Mouse (Mus musculus) hindbrain, embryonic 11.5 days (tissue): ENCODE measurements around the gene Vmn1r193. TPM values are rescaled to one million over a fixed set of nuclear protein-coding genes. Genes with fewer than 3 reads are reported as not detected.
"Not testable (repeated sequence)": the region's sequence is repeated elsewhere in the genome, so short reads cannot be mapped to it uniquely, and the experiment has no call there.

Source experiments
- ATAC-seq: fragments of 200-750 bp; cut with Nextera tagmentation; 2 replicates; pipeline ENCODE4 v1.8.0; 2017; ENCODE audit warnings: mild to moderate bottlenecking, moderate TSS enrichment, moderate library complexity; ENCODE audit not compliant: low FRiP score
- DNase-seq: peaks from one replicate; pipeline ENCODE4 v3.0.0-alpha.2; 2015; ENCODE audit warnings: low spot score
- H3K27ac ChIP-seq: fragments of 300-500 bp; sonication (generic); 2 replicates; pipeline ENCODE4 v1.5.1; 2014; ENCODE audit warnings: mild to moderate bottlenecking, low read depth, low read length
- H3K27me3 ChIP-seq: fragments of 300-500 bp; sonication (generic); 2 replicates; pipeline ENCODE4 v1.6.1; 2014; ENCODE audit warnings: mild to moderate bottlenecking, low read length, moderate library complexity, mixed read lengths; ENCODE audit not compliant: control insufficient read depth, insufficient read depth
- H3K36me3 ChIP-seq: fragments of 300-500 bp; sonication (generic); 2 replicates; pipeline ENCODE4 v1.6.1; 2014; ENCODE audit warnings: mild to moderate bottlenecking, low read length, moderate library complexity, mixed read lengths; ENCODE audit not compliant: control insufficient read depth, insufficient read depth
- H3K4me1 ChIP-seq: fragments of 300-500 bp; sonication (generic); replicated peaks from 2 replicates; pipeline ENCODE4 v1.6.1; 2014; ENCODE audit warnings: low read length, mixed read lengths; ENCODE audit not compliant: control insufficient read depth, insufficient read depth
- H3K4me2 ChIP-seq: fragments of 300-500 bp; sonication (generic); replicated peaks from 2 replicates; pipeline ENCODE4 v1.6.1; 2014; ENCODE audit warnings: mild to moderate bottlenecking, low read depth, low read length
- H3K4me3 ChIP-seq: fragments of 300-500 bp; sonication (generic); 2 replicates; pipeline ENCODE4 v1.5.1; 2014; ENCODE audit warnings: low read depth, low read length
- H3K9ac ChIP-seq: fragments of 300-500 bp; sonication (generic); 2 replicates; pipeline ENCODE4 v1.6.1; 2014; ENCODE audit warnings: low read depth, low read length
- H3K9me3 ChIP-seq: fragments of 300-500 bp; sonication (generic); 2 replicates; pipeline ENCODE4 v1.6.1; 2016; ENCODE audit warnings: low read length; ENCODE audit not compliant: control insufficient read depth
- WGBS: fragments of 180-500 bp; shearing (Covaris S2); extraction: QIAGEN DNeasy Blood & Tissue Kit; methylation state at CpG from one replicate; pipeline ENCODE4 v1.1.7; 2014; 5-methylcytosine and 5-hydroxymethylcytosine counted together
- polyA plus RNA-seq: library from polyadenylated mRNA; unstranded; fragments of >200 nt; fragmentation: Nextera tagmentation; extraction: Ambion mirVana; gene quantifications from 2 replicates; pipeline ENCODE4 v1.2.1, GENCODE M21; 2014

The Vmn1r193 gene
- polyA plus RNA-seq, result not detected in 2 replicates

- H3K9me3 ChIP-seq, H3K27me3 ChIP-seq, H3K36me3 ChIP-seq, ATAC-seq, H3K4me2 ChIP-seq, H3K27ac ChIP-seq, H3K4me1 ChIP-seq, H3K4me3 ChIP-seq, DNase-seq, H3K9ac ChIP-seq: not testable (repeated sequence)
- WGBS, result 79% methylated on average over 1 of the region's 1 CpGs
These were observed at the start of gene Vmn1r193 for GRCm38 (mm10) chr13:22223060-22223459. Vmn1r193 (minus strand) TSS chr13:22223160.

- Histone ChIP-seq H3K27ac (no peak overlapping the region), H3K9me3 (no peaks in the 10 kb centered on the region), H3K4me3 (no peak overlapping the region), H3K27me3 (no peaks in the 10 kb centered on the region), H3K4me1 (no peaks in the 10 kb centered on the region), H3K9ac (no peak overlapping the region), H3K4me2 (no peak overlapping the region), H3K36me3 (no peaks in the 10 kb centered on the region)
- ATAC-seq (no peak), DNase-seq (no peak)
- 56% methylated on average over 2 of the region's 2 CpGs for WGBS
These were observed 48.8 kb upstream of the Vmn1r193 start for GRCm38 (mm10) chr13:22271721-22272120.

GRCm38 (mm10) chr13:22270222-22270621 lies 47.3 kb upstream of the Vmn1r193 start, which contains the start of gene Vmn1r195:
Vmn1r195 (plus strand) TSS chr13:22270522.
- not testable (repeated sequence) for DNase-seq

GRCm38 (mm10) chr13:22243915-22244314 lies 21.0 kb upstream of the Vmn1r193 start, which contains the start of gene Vmn1r194:
Vmn1r194 (plus strand) TSS chr13:22244215.
- no peak within 1 kb of the TSS for H3K4me3 ChIP-seq
- H3K9ac ChIP-seq, result no peak within 1 kb of the TSS
- no peaks in the 10 kb centered on the region for H3K36me3 ChIP-seq
- 68% methylated on average over 1 of the region's 1 CpGs for WGBS
- H3K27me3 ChIP-seq, result no peaks in the 10 kb centered on the region
- H3K27ac ChIP-seq, result no peak within 1 kb of the TSS
- no peaks in the 10 kb centered on the region for H3K4me1 ChIP-seq
- no peak for ATAC-seq
- no peak within 1 kb of the TSS for H3K4me2 ChIP-seq
- H3K9me3 ChIP-seq, result no peaks in the 10 kb centered on the region
- DNase-seq, result no peak

More at GRCm38 (mm10) chr13:22270222-22270621, 47.3 kb upstream of the Vmn1r193 start, which contains the start of gene Vmn1r195:
- not testable (repeated sequence) for H3K4me2 ChIP-seq, H3K4me3 ChIP-seq, H3K36me3 ChIP-seq, H3K9me3 ChIP-seq, H3K27ac ChIP-seq, H3K27me3 ChIP-seq, H3K9ac ChIP-seq, H3K4me1 ChIP-seq, ATAC-seq
- WGBS, result 93% methylated on average over 1 of the region's 1 CpGs

- H3K4me3 ChIP-seq, H3K4me2 ChIP-seq, DNase-seq, H3K4me1 ChIP-seq, H3K36me3 ChIP-seq, H3K27me3 ChIP-seq, H3K27ac ChIP-seq, ATAC-seq, H3K9me3 ChIP-seq, H3K9ac ChIP-seq: not testable (repeated sequence)
- 70% methylated on average over 3 of the region's 3 CpGs for WGBS
These were observed 30.2 kb downstream of the Vmn1r193 start for GRCm38 (mm10) chr13:22192756-22193155.

DNA sequence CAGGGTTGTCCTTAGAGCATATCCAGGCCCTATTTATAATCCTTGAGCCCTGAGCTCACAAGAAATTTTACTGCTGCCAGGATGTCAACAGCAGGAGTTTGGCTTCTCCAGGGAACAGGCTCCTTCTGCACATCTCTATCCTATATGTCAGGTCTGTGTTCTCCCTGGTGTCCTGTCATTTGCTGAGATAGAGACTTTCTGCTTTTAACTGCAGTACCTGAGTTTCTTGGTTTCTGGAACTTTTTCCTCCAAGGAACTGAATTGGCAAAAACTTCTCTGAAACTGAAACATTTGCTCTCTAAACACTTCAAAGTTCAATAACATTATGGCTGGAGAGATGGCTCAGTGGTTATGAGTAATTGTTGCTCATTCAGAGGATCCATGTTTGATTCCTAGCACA lies 31.9 kb downstream of the Vmn1r193 start, which contains the start of gene Vmn1r192:
Gene Vmn1r192 (minus strand): TSS at position 101 of the 400 bp plus-strand sequence.
- no peak for DNase-seq
- ATAC-seq, result no peak
- Histone ChIP-seq H3K27ac (no peak within 1 kb of the TSS), H3K27me3 (no peaks in the 10 kb centered on the region), H3K4me2 (no peak within 1 kb of the TSS), H3K4me1 (no peaks in the 10 kb centered on the region), H3K9ac (no peak within 1 kb of the TSS), H3K36me3 (no peaks in the 10 kb centered on the region), H3K4me3 (no peak within 1 kb of the TSS), H3K9me3 (no peaks in the 10 kb centered on the region)

DNA sequence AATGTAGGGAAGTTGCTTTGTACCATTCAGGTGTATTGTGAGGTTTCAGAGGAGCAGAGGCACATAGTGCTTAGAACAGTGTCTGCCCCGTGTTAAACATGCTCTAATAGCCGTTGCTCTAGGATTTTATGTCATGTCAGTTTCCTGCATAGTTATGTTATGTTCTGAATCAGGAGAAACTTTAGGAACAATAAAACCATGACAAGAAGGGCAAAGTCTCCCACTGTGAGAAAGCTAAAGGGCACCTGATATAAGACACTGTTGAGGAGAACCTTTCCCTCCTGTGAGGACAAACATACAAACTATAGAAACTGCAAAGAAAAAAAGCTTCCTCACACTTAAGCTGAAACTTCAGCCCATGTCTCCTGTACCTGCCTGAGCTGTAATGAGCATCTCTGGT lies 32.6 kb downstream of the Vmn1r193 start:
- no peak overlapping the region for H3K4me3 ChIP-seq
- H3K4me2 ChIP-seq, result no peak overlapping the region
- H3K27ac ChIP-seq, result no peak overlapping the region
- no peak for DNase-seq
- ATAC-seq, result no peak
- H3K36me3 ChIP-seq, result no peaks in the 10 kb centered on the region
- WGBS, result 71% methylated on average over 2 of the region's 2 CpGs
- no peaks in the 10 kb centered on the region for H3K9me3 ChIP-seq
- no peaks in the 10 kb centered on the region for H3K27me3 ChIP-seq
- no peaks in the 10 kb centered on the region for H3K4me1 ChIP-seq
- H3K9ac ChIP-seq, result no peak overlapping the region

DNA sequence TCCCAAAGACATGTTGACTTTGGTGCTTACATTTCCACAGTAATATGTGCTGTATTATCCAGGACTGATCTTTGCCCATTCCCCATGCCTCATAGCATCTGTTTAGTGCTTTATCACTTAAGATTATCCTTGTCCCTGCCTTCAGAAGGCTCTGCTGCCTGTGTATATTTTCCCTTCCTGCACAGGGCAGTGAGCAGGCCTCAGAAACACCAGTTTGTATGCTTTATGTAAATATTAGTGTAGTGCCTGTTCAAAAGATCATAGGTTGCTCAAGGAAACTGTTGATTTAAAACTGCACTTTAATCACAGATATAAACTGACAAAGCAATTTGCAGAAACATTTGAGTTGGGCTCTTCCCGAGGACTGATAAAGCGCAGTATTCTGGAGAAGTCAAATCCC lies 33.6 kb downstream of the Vmn1r193 start:
- no peaks in the 10 kb centered on the region for H3K36me3 ChIP-seq
- no peaks in the 10 kb centered on the region for H3K9me3 ChIP-seq
- no peak overlapping the region for H3K9ac ChIP-seq
- no peak overlapping the region for H3K27ac ChIP-seq
- no peak overlapping the region for H3K4me3 ChIP-seq
- no peak overlapping the region for H3K4me2 ChIP-seq
- no peak for ATAC-seq
- H3K27me3 ChIP-seq, result no peaks in the 10 kb centered on the region
- no peak for DNase-seq
- WGBS, result 93% methylated on average over 2 of the region's 2 CpGs
- no peaks in the 10 kb centered on the region for H3K4me1 ChIP-seq

GRCm38 (mm10) chr13:22183869-22184268 lies 39.1 kb downstream of the Vmn1r193 start, which contains the start of gene Vmn1r191:
Vmn1r191 (minus strand) TSS chr13:22183969.
- no peak for DNase-seq
- H3K9me3 ChIP-seq, result no peaks in the 10 kb centered on the region
- no peak within 1 kb of the TSS for H3K4me2 ChIP-seq
- H3K9ac ChIP-seq, result no peak within 1 kb of the TSS
- WGBS, result 80% methylated on average over 1 of the region's 1 CpGs
- H3K4me1 ChIP-seq, result no peaks in the 10 kb centered on the region
- H3K27ac ChIP-seq, result no peak within 1 kb of the TSS
- H3K4me3 ChIP-seq, result no peak within 1 kb of the TSS
- H3K36me3 ChIP-seq, result no peaks in the 10 kb centered on the region
- no peaks in the 10 kb centered on the region for H3K27me3 ChIP-seq
- ATAC-seq, result no peak
